Mouse (Mus musculus): ENCODE results near the gene Kpna3.

- TF ChIP-seq POLR2A (IDR thresholded peaks at IDR 0.05; ENCODE audit: control insufficient read depth, low read depth, low read length) = no peak
- TF ChIP-seq CTCF (IDR thresholded peaks at IDR 0.05; ENCODE audit: control insufficient read depth, insufficient read depth, insufficient replicate concordance, low read depth, low read length) = no peak
These were observed 17.8 kb upstream of the Kpna3 start for GRCm38 (mm10) chr14:61457468-61457867.
